Mouse (Mus musculus): ENCODE data around the gene Hoxa10. TPM values are rescaled to one million over a fixed set of nuclear protein-coding genes. Genes with fewer than 3 reads are reported as not detected.

Gene Hoxa10
- total and polyA plus RNA-seq, 3 experiments: 0.05 TPM; not detected in 2

DNA sequence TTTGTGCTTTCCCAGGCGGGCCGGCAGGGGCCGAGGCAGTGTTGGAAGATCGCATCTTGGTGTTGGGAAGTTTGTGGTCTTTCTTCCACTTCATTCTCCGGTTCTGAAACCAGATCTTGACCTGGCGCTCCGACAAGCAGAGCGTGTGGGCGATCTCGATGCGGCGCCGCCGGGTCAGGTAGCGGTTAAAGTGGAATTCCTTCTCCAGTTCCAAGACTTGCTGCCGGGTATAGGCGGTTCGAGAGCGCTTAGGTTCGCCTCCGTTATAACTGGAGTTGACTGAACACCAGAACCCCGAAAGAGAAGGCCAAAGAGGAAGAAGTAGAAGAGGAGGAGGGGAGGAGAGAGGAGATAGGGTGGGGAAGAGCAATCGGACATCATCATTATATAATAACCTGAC lies 50.2 kb downstream of the Hoxa10 start:
- Histone ChIP-seq H3K27me3 (ENCODE audit: insufficient read depth, low read length) (no peaks in the 10 kb centered on the region), H3K9me3 (replicated peaks) (peaks cover 10% of the 10 kb centered on the region), H3K36me3 (replicated peaks) (no peaks in the 10 kb centered on the region), H3K4me1 (ENCODE audit: insufficient read depth, low read depth, low read length) (no peaks in the 10 kb centered on the region), H3K4me3 (ENCODE audit: low read depth, low read length) (no peak overlapping the region)
- TF ChIP-seq POLR2AphosphoS5 (IDR thresholded peaks at IDR 0.05; ENCODE audit: insufficient replicate concordance, low read depth, low read length) (no peak), TAL1 (conservative IDR thresholded peaks at IDR 0.05; ENCODE audit: low read depth, low read length) (no peak), GATA2 (IDR thresholded peaks at IDR 0.05; ENCODE audit: borderline replicate concordance, low read depth, low read length) (no peak), CTCF (IDR thresholded peaks at IDR 0.05; ENCODE audit: low read depth, low read length) (no peak), GATA1 (IDR thresholded peaks at IDR 0.05; ENCODE audit: borderline replicate concordance, low read length) (no peak)
- ATAC-seq (ENCODE audit: extremely low read depth, insufficient number of reproducible peaks, low FRiP score, poor library complexity, severe bottlenecking) (no peak), DNase-seq (ENCODE audit: low spot score) (no peak)

DNA sequence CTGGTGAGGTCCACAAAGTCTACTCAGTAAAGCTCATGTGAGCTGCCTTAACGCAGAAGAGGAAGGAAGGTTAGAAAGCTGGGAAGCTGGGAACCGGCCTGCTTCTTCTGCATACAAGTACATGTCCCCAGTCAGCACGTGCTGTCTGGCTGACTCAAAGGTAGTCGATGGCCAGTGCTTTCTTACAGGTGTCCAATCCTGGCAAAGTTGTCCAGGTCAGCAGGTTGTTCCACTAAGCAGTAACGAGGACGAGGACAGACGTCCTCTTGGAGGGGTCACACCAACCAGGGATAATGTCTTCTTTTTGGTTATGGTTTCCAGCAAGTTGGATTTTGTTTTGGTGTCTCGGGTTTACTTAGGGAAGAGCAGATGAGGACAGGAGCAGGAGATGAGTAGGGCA lies 50.7 kb downstream of the Hoxa10 start:
- DNase-seq (ENCODE audit: low spot score) (no peak), ATAC-seq (ENCODE audit: extremely low read depth, insufficient number of reproducible peaks, low FRiP score, poor library complexity, severe bottlenecking) (no peak)
- no peaks in the 10 kb centered on the region for H3K27me3 ChIP-seq (ENCODE audit: insufficient read depth, low read length)
- H3K4me1 ChIP-seq (ENCODE audit: insufficient read depth, low read depth, low read length): no peaks in the 10 kb centered on the region
- H3K36me3 ChIP-seq (replicated peaks): no peaks in the 10 kb centered on the region
- TF ChIP-seq TAL1 (conservative IDR thresholded peaks at IDR 0.05; ENCODE audit: low read depth, low read length) (no peak), CTCF (IDR thresholded peaks at IDR 0.05; ENCODE audit: low read depth, low read length) (no peak)
- H3K9me3 ChIP-seq (replicated peaks): peaks cover 10% of the 10 kb centered on the region
- H3K4me3 ChIP-seq (ENCODE audit: low read depth, low read length): no peak overlapping the region

DNA sequence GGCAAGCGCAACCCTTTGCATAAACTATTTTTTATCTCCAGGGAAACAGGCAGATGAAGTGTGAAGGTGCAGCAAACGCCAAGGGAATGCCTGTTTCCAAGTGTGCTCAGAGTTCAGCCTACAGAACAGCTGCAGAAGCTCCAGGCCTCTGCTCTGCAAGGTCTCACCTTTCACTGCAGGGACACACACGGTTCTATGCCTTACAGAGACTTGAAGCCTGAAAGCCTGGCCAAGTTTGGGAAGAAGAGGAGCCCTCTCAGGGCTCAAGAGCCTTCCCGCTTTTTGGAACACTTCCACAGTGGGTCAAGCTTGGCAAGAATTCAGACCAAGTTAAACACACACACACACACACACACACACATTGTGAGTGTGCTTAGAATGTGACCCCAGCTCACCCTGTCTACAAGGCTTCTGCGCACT lies 51.5 kb downstream of the Hoxa10 start:
- DNase-seq (ENCODE audit: low spot score) (no peak), ATAC-seq (ENCODE audit: extremely low read depth, insufficient number of reproducible peaks, low FRiP score, poor library complexity, severe bottlenecking) (no peak)
- H3K27me3 ChIP-seq (ENCODE audit: insufficient read depth, low read length): peaks cover 4% of the 10 kb centered on the region; the same call in 1 of the 2 replicates

DNA sequence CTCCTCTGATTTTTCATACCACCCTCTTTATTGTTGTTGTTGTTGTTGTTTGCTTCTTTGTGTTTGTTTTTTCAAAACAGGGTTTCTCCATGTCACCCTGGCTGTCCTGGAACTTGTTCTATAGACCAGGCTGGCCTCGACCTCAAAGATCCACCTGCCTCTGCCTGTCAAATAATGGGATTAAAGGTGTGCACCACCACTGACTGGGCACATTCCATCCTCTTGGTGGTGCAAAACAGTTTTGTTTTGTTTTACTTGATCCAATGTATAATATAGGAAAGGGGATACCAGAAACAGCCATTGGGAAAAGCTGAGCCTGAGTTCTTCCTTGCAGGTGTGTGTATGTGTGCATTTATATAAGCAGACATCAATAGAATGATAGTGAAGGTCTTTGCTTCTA lies 54.2 kb downstream of the Hoxa10 start:
- no peaks in the 10 kb centered on the region for H3K4me1 ChIP-seq (ENCODE audit: insufficient read depth, low read depth, low read length)
- no peak overlapping the region for H3K4me3 ChIP-seq (ENCODE audit: low read depth, low read length)
- no peak for TF ChIP-seq POLR2AphosphoS5 (IDR thresholded peaks at IDR 0.05; ENCODE audit: insufficient replicate concordance, low read depth, low read length)
- no peak for TF ChIP-seq TAL1 (conservative IDR thresholded peaks at IDR 0.05; ENCODE audit: low read depth, low read length)
- no peak for TF ChIP-seq GATA1 (IDR thresholded peaks at IDR 0.05; ENCODE audit: borderline replicate concordance, low read length)
- peaks cover 4% of the 10 kb centered on the region; the same call in 1 of the 2 replicates for H3K9me3 ChIP-seq (replicated peaks)
- ATAC-seq (ENCODE audit: extremely low read depth, insufficient number of reproducible peaks, low FRiP score, poor library complexity, severe bottlenecking): no peak
- H3K36me3 ChIP-seq (replicated peaks): no peaks in the 10 kb centered on the region
- DNase-seq (ENCODE audit: low spot score): no peak
- peaks cover 4% of the 10 kb centered on the region; the same call in 1 of the 2 replicates for H3K27me3 ChIP-seq (ENCODE audit: insufficient read depth, low read length)

More for the DNA sequence above, 51.5 kb downstream of the Hoxa10 start:
- H3K9me3 ChIP-seq (replicated peaks): peaks cover 10% of the 10 kb centered on the region
- H3K4me1 ChIP-seq (ENCODE audit: insufficient read depth, low read depth, low read length): no peaks in the 10 kb centered on the region
- TF ChIP-seq CTCF (IDR thresholded peaks at IDR 0.05; ENCODE audit: low read depth, low read length): no peak
- TF ChIP-seq POLR2AphosphoS5 (IDR thresholded peaks at IDR 0.05; ENCODE audit: insufficient replicate concordance, low read depth, low read length): no peak
- no peak for TF ChIP-seq GATA1 (IDR thresholded peaks at IDR 0.05; ENCODE audit: borderline replicate concordance, low read length)
- no peak for TF ChIP-seq GATA2 (IDR thresholded peaks at IDR 0.05; ENCODE audit: borderline replicate concordance, low read depth, low read length)
- TF ChIP-seq TAL1 (conservative IDR thresholded peaks at IDR 0.05; ENCODE audit: low read depth, low read length): no peak
- no peak overlapping the region for H3K4me3 ChIP-seq (ENCODE audit: low read depth, low read length)
- H3K36me3 ChIP-seq (replicated peaks): no peaks in the 10 kb centered on the region

DNA sequence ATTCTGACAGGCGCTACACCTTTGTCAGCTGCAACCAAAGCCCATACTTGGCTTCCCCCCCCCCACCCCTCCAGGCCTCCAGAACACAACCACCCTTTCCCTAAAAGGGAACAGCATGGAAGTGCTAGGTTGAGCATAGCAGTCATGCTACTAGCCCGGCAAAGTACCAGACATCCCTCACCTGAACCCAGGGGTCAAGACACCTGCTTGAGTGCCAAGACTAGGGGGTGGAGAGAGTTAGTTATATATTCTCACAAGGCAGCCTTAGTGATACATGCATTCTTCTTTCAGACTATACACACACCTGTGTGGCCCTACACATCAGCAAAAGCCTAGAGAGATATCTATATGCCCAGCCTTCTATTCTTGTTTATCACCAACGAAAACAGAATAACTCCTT lies 54.8 kb downstream of the Hoxa10 start:
- ATAC-seq (ENCODE audit: extremely low read depth, insufficient number of reproducible peaks, low FRiP score, poor library complexity, severe bottlenecking) (no peak), DNase-seq (ENCODE audit: low spot score) (no peak)
- TF ChIP-seq CTCF (IDR thresholded peaks at IDR 0.05; ENCODE audit: low read depth, low read length) (no peak), GATA2 (IDR thresholded peaks at IDR 0.05; ENCODE audit: borderline replicate concordance, low read depth, low read length) (no peak), TAL1 (conservative IDR thresholded peaks at IDR 0.05; ENCODE audit: low read depth, low read length) (no peak), GATA1 (IDR thresholded peaks at IDR 0.05; ENCODE audit: borderline replicate concordance, low read length) (no peak), POLR2AphosphoS5 (IDR thresholded peaks at IDR 0.05; ENCODE audit: insufficient replicate concordance, low read depth, low read length) (no peak)
- H3K4me1 ChIP-seq (ENCODE audit: insufficient read depth, low read depth, low read length): no peaks in the 10 kb centered on the region
- peaks cover 4% of the 10 kb centered on the region; the same call in 1 of the 2 replicates for H3K27me3 ChIP-seq (ENCODE audit: insufficient read depth, low read length)
- no peaks in the 10 kb centered on the region for H3K36me3 ChIP-seq (replicated peaks)
- H3K4me3 ChIP-seq (ENCODE audit: low read depth, low read length): no peak overlapping the region
- no peaks in the 10 kb centered on the region for H3K9me3 ChIP-seq (replicated peaks)

DNA sequence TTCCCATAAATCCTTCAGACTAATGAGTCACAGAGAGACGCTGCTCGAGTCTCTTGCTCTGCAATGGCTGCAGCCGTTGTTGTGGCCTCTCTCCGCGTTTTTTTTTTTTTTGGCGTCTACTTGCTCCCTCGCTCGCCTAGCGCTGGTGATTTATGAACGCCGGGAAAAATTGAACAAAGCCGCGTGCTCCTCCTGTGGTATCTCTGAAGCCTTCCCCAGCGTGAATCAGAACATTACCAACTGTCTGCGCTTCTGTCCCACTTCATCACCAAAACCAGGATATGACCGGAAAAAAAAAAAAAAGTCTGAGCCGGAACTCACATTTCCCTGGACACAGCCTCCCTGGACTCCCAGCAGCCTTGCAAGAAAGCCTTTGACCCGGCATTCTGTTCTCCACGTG lies 55.4 kb downstream of the Hoxa10 start:
- Histone ChIP-seq H3K27me3 (ENCODE audit: insufficient read depth, low read length) (peaks cover 4% of the 10 kb centered on the region; the same call in 1 of the 2 replicates), H3K4me3 (ENCODE audit: low read depth, low read length) (no peak overlapping the region), H3K36me3 (replicated peaks) (no peaks in the 10 kb centered on the region), H3K4me1 (ENCODE audit: insufficient read depth, low read depth, low read length) (no peaks in the 10 kb centered on the region), H3K9me3 (replicated peaks) (no peaks in the 10 kb centered on the region)
- no peak for TF ChIP-seq TAL1 (conservative IDR thresholded peaks at IDR 0.05; ENCODE audit: low read depth, low read length)
- no peak for TF ChIP-seq POLR2AphosphoS5 (IDR thresholded peaks at IDR 0.05; ENCODE audit: insufficient replicate concordance, low read depth, low read length)
- no peak for TF ChIP-seq GATA1 (IDR thresholded peaks at IDR 0.05; ENCODE audit: borderline replicate concordance, low read length)
- no peak for TF ChIP-seq CTCF (IDR thresholded peaks at IDR 0.05; ENCODE audit: low read depth, low read length)
- no peak for TF ChIP-seq GATA2 (IDR thresholded peaks at IDR 0.05; ENCODE audit: borderline replicate concordance, low read depth, low read length)
- DNase-seq (ENCODE audit: low spot score): no peak
- ATAC-seq (ENCODE audit: extremely low read depth, insufficient number of reproducible peaks, low FRiP score, poor library complexity, severe bottlenecking): no peak

DNA sequence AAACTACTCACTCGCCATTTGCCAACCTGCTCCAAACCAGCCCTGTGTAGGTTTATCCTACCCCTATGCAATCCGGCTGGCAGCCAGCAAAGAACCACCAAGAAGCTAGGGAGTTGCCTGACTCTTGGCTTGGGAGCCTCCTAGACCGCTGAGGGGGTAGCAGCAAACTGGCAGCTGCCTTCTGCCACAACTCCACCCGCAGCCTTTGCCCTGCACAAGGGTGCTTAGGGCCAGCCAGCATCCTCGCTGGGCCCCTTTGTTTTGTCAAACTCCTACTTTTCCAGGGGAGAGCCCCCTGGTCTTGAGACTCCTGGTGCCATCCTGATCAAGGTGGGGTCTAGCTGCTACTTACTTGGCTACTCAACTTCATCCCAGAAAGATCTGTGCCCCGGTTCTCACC lies 56.0 kb downstream of the Hoxa10 start:
- H3K36me3 ChIP-seq (replicated peaks): no peaks in the 10 kb centered on the region
- DNase-seq (ENCODE audit: low spot score): no peak
- no peaks in the 10 kb centered on the region for H3K4me1 ChIP-seq (ENCODE audit: insufficient read depth, low read depth, low read length)
- no peak overlapping the region for H3K4me3 ChIP-seq (ENCODE audit: low read depth, low read length)
- TF ChIP-seq TAL1 (conservative IDR thresholded peaks at IDR 0.05; ENCODE audit: low read depth, low read length) (no peak), GATA1 (IDR thresholded peaks at IDR 0.05; ENCODE audit: borderline replicate concordance, low read length) (no peak), POLR2AphosphoS5 (IDR thresholded peaks at IDR 0.05; ENCODE audit: insufficient replicate concordance, low read depth, low read length) (no peak), GATA2 (IDR thresholded peaks at IDR 0.05; ENCODE audit: borderline replicate concordance, low read depth, low read length) (no peak), CTCF (IDR thresholded peaks at IDR 0.05; ENCODE audit: low read depth, low read length) (no peak)
- no peak for ATAC-seq (ENCODE audit: extremely low read depth, insufficient number of reproducible peaks, low FRiP score, poor library complexity, severe bottlenecking)
- H3K27me3 ChIP-seq (ENCODE audit: insufficient read depth, low read length): peaks cover 4% of the 10 kb centered on the region; the same call in 1 of the 2 replicates
- H3K9me3 ChIP-seq (replicated peaks): no peaks in the 10 kb centered on the region
